In the genomic region with DNA sequence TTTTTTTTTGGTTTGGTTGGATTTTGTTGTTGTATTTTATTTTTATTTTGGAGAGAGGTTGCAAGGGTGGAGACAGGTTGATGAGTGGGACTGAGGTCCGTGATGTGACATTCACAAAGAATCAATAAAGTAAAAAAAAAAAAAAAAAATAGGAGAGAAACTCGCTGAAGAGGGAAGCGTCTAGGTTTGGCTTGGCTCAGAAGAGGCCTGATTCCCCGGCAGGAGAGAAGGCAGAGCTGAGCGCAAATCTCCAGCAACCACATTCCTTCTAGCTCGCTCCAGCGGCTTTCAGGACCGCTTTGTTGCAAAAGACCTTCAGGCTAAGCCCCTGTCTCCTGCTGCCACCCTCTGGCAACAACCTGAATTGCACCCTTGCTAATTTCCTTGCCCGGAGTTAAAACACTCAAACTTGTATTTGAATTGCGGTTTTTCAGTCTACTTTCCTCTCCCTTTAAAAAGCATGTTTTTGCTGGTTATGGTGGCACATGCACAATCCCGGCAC, we compare ENCODE assay signal across 9 mouse cellular contexts. TPM values are rescaled to one million over a fixed set of nuclear protein-coding genes. Genes with fewer than 3 reads are reported as not detected.
DNase-seq lines count a peak whose midpoint lies in the region; ATAC-seq and TF ChIP-seq lines count a peak whose summit lies in the region.
"Had no signal": no experiment of that assay in that cellular context is flagged by ENCODE, and none has a peak within 500 bp of the region (broad histone marks: within the 10 kb centered on the region; RNA-seq: fewer than 3 reads in every experiment).

No protein-coding gene starts in this region.

- WGBS in bone marrow, adult 2 months: 7% methylated on average over 11 of the region's 11 CpGs
- WGBS in forebrain, embryonic 11.5 days: 7% methylated on average over 11 of the region's 11 CpGs
- WGBS in heart, embryonic 15.5 days: 4% methylated on average over 11 of the region's 11 CpGs
- 4% methylated on average over 11 of the region's 11 CpGs for WGBS in liver, embryonic 13.5 days (ENCODE audit: insufficient replicate concordance)
- 5% methylated on average over 11 of the region's 11 CpGs for WGBS in neural tube, embryonic 12.5 days

- no peaks in the 10 kb centered on the region for H3K27me3 ChIP-seq in forebrain, embryonic 11.5 days (ENCODE audit: control insufficient read depth, insufficient read depth, low read length)
- H3K27me3 ChIP-seq in heart, embryonic 15.5 days: 0 out of 2 replicates have a peak, but pooled peaks cover 6% of the 10 kb centered on the region
- no peaks in the 10 kb centered on the region for H3K27me3 ChIP-seq in liver, embryonic 13.5 days
- H3K27me3 ChIP-seq in neural tube, embryonic 12.5 days (replicated peaks): no peaks in the 10 kb centered on the region
- H3K27me3 ChIP-seq: embryonic facial prominence, embryonic 15.5 days had no signal

- TF ChIP-seq POLR2A in bone marrow, adult 2 months (IDR thresholded peaks at IDR 0.05; ENCODE audit: borderline replicate concordance, control insufficient read depth, low read depth, low read length): no peak

- peak; percentile 90 for DNase-seq in CD4-positive helper T cell, adult 2 months (ENCODE audit: low read depth, low spot score)
- peak; percentile 94 for DNase-seq in forebrain, embryonic 11.5 days (ENCODE audit: low spot score)
- peak; percentile 95 for DNase-seq in kidney, postnatal 10 days
- DNase-seq in liver, embryonic 13.5 days: peak; percentile 64
- peak; percentile 69 for DNase-seq in telencephalon, adult 2 months (ENCODE audit: low read depth, low spot score)

- no peaks in the 10 kb centered on the region for H3K36me3 ChIP-seq in forebrain, embryonic 11.5 days (ENCODE audit: control insufficient read depth, insufficient read depth, low read length)
- no peaks in the 10 kb centered on the region for H3K36me3 ChIP-seq in heart, embryonic 15.5 days
- no peaks in the 10 kb centered on the region for H3K36me3 ChIP-seq in liver, embryonic 13.5 days
- H3K36me3 ChIP-seq in neural tube, embryonic 12.5 days: no peaks in the 10 kb centered on the region
- H3K36me3 ChIP-seq: embryonic facial prominence, embryonic 15.5 days had no signal

- no peak overlapping the region for H3K4me2 ChIP-seq in forebrain, embryonic 11.5 days (ENCODE audit: low read depth, low read length, severe bottlenecking)
- H3K4me2 ChIP-seq in heart, embryonic 15.5 days: peak overlapping the region; percentile 27; the same call in 1 of the 2 replicates
- no peak overlapping the region for H3K4me2 ChIP-seq in liver, embryonic 13.5 days
- no peak overlapping the region; the same call in 1 of the 2 replicates for H3K4me2 ChIP-seq in neural tube, embryonic 12.5 days (replicated peaks)
- H3K4me2 ChIP-seq: embryonic facial prominence, embryonic 15.5 days had no signal

- H3K4me3 ChIP-seq in bone marrow, adult 2 months (replicated peaks; ENCODE audit: control insufficient read depth, low read depth, low read length): no peak overlapping the region
- no peak overlapping the region for H3K4me3 ChIP-seq in forebrain, embryonic 11.5 days (ENCODE audit: low read depth, low read length)
- no peak overlapping the region for H3K4me3 ChIP-seq in heart, embryonic 15.5 days
- H3K4me3 ChIP-seq in liver, embryonic 13.5 days (replicated peaks): no peak overlapping the region
- H3K4me3 ChIP-seq in neural tube, embryonic 12.5 days: no peak overlapping the region
- H3K4me3 ChIP-seq: embryonic facial prominence, embryonic 15.5 days had no signal

- peak; percentile 65; the same call in 1 of the 2 replicates for ATAC-seq in forebrain, embryonic 11.5 days (replicated peaks; ENCODE audit: low FRiP score)
- no peak for ATAC-seq in heart, embryonic 15.5 days (replicated peaks; ENCODE audit: insufficient number of reproducible peaks, insufficient read depth, low FRiP score, low read depth)
- ATAC-seq in liver, embryonic 13.5 days (ENCODE audit: low read depth): no peak
- ATAC-seq in neural tube, embryonic 12.5 days (ENCODE audit: low FRiP score, low read depth): 0 out of 2 replicates have a peak, but pooled peaks have one; percentile 57

- no peaks in the 10 kb centered on the region for H3K9me3 ChIP-seq in forebrain, embryonic 11.5 days (ENCODE audit: control insufficient read depth, low read length)
- H3K9me3 ChIP-seq in heart, embryonic 15.5 days (replicated peaks): no peaks in the 10 kb centered on the region
- H3K9me3 ChIP-seq in liver, embryonic 13.5 days (replicated peaks): no peaks in the 10 kb centered on the region
- no peaks in the 10 kb centered on the region for H3K9me3 ChIP-seq in neural tube, embryonic 12.5 days
- H3K9me3 ChIP-seq: embryonic facial prominence, embryonic 15.5 days had no signal

- TF ChIP-seq CTCF in bone marrow, adult 2 months (IDR thresholded peaks at IDR 0.05; ENCODE audit: control insufficient read depth, insufficient read depth, low read length): peak; percentile 94

- H3K4me1 ChIP-seq in bone marrow, adult 2 months (ENCODE audit: control insufficient read depth, insufficient read depth, low read length): peaks cover 1% of the 10 kb centered on the region
- H3K4me1 ChIP-seq in forebrain, embryonic 11.5 days (replicated peaks; ENCODE audit: control insufficient read depth, insufficient read depth, low read length): peaks cover 5% of the 10 kb centered on the region; the same call in 1 of the 2 replicates
- H3K4me1 ChIP-seq in heart, embryonic 15.5 days (replicated peaks): peaks cover 15% of the 10 kb centered on the region
- peaks cover 15% of the 10 kb centered on the region for H3K4me1 ChIP-seq in liver, embryonic 13.5 days (replicated peaks)
- peaks cover 7% of the 10 kb centered on the region for H3K4me1 ChIP-seq in neural tube, embryonic 12.5 days

- H3K27ac ChIP-seq in bone marrow, adult 2 months (ENCODE audit: control insufficient read depth, insufficient read depth, low read depth, low read length, poor library complexity): no peak overlapping the region
- no peak overlapping the region for H3K27ac ChIP-seq in forebrain, embryonic 11.5 days (ENCODE audit: low read depth, low read length)
- H3K27ac ChIP-seq in heart, embryonic 15.5 days: 0 out of 2 replicates have a peak overlapping the region, but pooled peaks have one; percentile 22
- H3K27ac ChIP-seq in liver, embryonic 13.5 days: no peak overlapping the region
- no peak overlapping the region for H3K27ac ChIP-seq in neural tube, embryonic 12.5 days

- H3K9ac ChIP-seq in forebrain, embryonic 11.5 days (ENCODE audit: low read length): no peak overlapping the region
- H3K9ac ChIP-seq in heart, embryonic 15.5 days: no peak overlapping the region
- no peak overlapping the region for H3K9ac ChIP-seq in liver, embryonic 13.5 days
- no peak overlapping the region for H3K9ac ChIP-seq in neural tube, embryonic 12.5 days
- H3K9ac ChIP-seq: embryonic facial prominence, embryonic 15.5 days had no signal

RNA-seq across cellular contexts. Expression of a gene that starts 7.7 kb away (rescaled TPM):
- polyA plus RNA-seq in bone marrow, adult 2 months (2011; ENCODE audit: insufficient read depth, insufficient read length, low replicate concordance, missing spikeins): 10.9 and 29.0 TPM in 2 replicates
- not detected in 2 replicates for polyA plus RNA-seq in forebrain, embryonic 11.5 days (2014; fragmentation: Nextera tagmentation; extraction: Ambion mirVana)
- 0.31 and 1.5 TPM in 2 replicates for polyA plus RNA-seq in heart, embryonic 15.5 days (2015; fragmentation: Nextera tagmentation; extraction: Ambion mirVana)
- polyA plus RNA-seq in liver, embryonic 13.5 days (2015; fragmentation: Nextera tagmentation; extraction: Ambion mirVana): not detected in 2 replicates
- not detected in 2 replicates for polyA plus RNA-seq in neural tube, embryonic 12.5 days (2016; fragmentation: Nextera tagmentation; extraction: Ambion mirVana)

Comparison
In these comparisons a context has a peak if more than half of its experiments do, and no peak if none do; other contexts are left out.
1. ATAC-seq: peak in forebrain, embryonic 11.5 days (single experiment) and neural tube, embryonic 12.5 days (single experiment); none in heart, embryonic 15.5 days (single experiment) and liver, embryonic 13.5 days (single experiment).
2. Peak in every context shown above with its lines, with median percentiles within 50 percentile points of each other: DNase-seq.